Mouse (Mus musculus): ENCODE results near the gene Elmo1.

DNA sequence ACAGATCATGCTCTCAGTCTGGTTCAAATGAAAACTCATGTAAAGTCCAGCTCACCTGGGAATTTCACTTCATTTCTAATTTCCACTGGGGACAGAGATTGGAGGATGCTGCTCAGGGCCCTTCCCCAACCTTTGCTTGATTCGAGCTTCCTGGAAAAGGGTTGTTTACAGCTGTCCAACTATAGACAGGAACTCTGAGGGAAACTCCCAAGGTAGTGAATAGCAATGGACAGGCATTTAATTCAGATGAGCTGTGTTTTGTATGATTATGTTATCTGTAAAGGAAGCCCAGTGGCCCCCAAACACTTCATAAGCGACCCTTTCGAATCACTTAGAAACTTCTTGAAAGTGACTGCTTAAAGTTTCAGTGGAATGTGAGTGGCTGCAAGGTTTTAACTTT lies 10.0 kb downstream of the Elmo1 start:
- TF ChIP-seq EP300 (IDR thresholded peaks at IDR 0.05; ENCODE audit: low read depth) (no peak), CTCF (IDR thresholded peaks at IDR 0.05; ENCODE audit: low read depth) (no peak)
